Mouse (Mus musculus): Measurements from ENCODE around the gene Tsga13. TPM values are rescaled to one million over a fixed set of nuclear protein-coding genes. Genes with fewer than 3 reads are reported as not detected.

Tsga13 gene
- polyA plus RNA-seq, 1 experiment from 2014 or later: not detected

GRCm38 (mm10) chr6:30855956-30856355, 59.4 kb downstream of the Tsga13 start:
- Histone ChIP-seq H3K9ac (no peak overlapping the region), H3K27ac (replicated peaks) (no peak overlapping the region), H3K4me1 (replicated peaks) (no peaks in the 10 kb centered on the region), H3K4me3 (replicated peaks) (no peak overlapping the region), H3K36me3 (replicated peaks) (peaks cover 27% of the 10 kb centered on the region), H3K27me3 (no peaks in the 10 kb centered on the region), H3K4me2 (no peak overlapping the region), H3K9me3 (replicated peaks) (no peaks in the 10 kb centered on the region)
- 77% methylated on average over 7 of the region's 7 CpGs for WGBS (ENCODE audit: insufficient replicate concordance)
- no peak for ATAC-seq (ENCODE audit: insufficient read depth)

DNA sequence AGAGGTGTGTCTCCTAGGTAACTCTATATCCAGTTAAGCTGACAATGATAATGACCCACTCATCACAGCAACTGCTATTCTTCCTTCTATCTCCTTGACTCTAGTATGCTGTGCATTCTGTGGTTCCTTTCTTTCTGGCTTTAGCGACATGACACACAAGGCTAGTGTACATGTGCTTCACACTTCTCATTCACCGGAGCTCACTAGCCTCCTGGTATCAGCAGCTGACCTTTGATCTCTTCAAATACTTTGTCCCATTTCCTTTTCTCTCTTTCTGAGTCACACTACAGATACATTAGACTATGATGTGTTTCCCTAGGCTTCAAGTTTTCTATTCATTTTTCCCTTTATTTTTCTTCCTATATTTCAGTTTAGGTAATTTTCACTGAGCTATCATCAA, 60.2 kb downstream of the Tsga13 start:
- H3K27me3 ChIP-seq: no peaks in the 10 kb centered on the region
- no peaks in the 10 kb centered on the region for H3K4me1 ChIP-seq (replicated peaks)
- no peak overlapping the region for H3K27ac ChIP-seq (replicated peaks)
- H3K9me3 ChIP-seq (replicated peaks): no peaks in the 10 kb centered on the region
- H3K9ac ChIP-seq: no peak overlapping the region
- 67% methylated on average over 2 of the region's 2 CpGs for WGBS (ENCODE audit: insufficient replicate concordance)
- H3K4me3 ChIP-seq (replicated peaks): no peak overlapping the region
- no peak for ATAC-seq (ENCODE audit: insufficient read depth)
- no peak overlapping the region for H3K4me2 ChIP-seq
- H3K36me3 ChIP-seq (replicated peaks): peaks cover 27% of the 10 kb centered on the region

DNA sequence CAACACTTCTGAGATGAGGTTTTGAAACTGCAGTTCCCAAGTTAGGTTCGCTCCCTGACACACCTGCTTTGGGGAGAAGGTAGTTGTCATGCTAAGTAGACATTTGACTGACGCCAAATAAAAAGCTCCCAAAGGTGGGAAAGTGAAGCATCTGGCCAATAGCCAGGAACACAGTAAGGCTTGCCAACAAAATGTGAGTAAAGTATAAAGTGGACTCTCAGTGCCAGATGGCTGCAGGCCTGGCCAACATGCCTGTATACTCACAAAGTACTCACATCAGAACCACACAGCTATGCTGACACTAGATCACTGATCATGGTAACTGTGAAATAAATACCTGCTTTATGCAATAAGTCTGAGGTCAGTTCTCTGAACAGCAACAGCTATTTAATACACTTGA, 65.6 kb downstream of the Tsga13 start:
- Histone ChIP-seq H3K27ac (replicated peaks) (no peak overlapping the region), H3K36me3 (replicated peaks) (peaks cover 8% of the 10 kb centered on the region; the same call in 1 of the 2 replicates), H3K4me1 (replicated peaks) (no peaks in the 10 kb centered on the region), H3K4me3 (replicated peaks) (no peak overlapping the region), H3K4me2 (no peak overlapping the region), H3K27me3 (no peaks in the 10 kb centered on the region), H3K9ac (no peak overlapping the region), H3K9me3 (replicated peaks) (no peaks in the 10 kb centered on the region)
- no peak for ATAC-seq (ENCODE audit: insufficient read depth)
- 73% methylated on average over 2 of the region's 2 CpGs for WGBS (ENCODE audit: insufficient replicate concordance)

Other genes starting within 250 kb of the Tsga13 start
- 2.8 and 3.8 TPM in 2 replicates for gene Cep41, start 221.8 kb downstream of the Tsga13 start, polyA plus RNA-seq (2015; fragmentation: Nextera tagmentation; extraction: Ambion mirVana)
- 186 and 187 TPM in 2 replicates for gene Mest, start 192.0 kb downstream of the Tsga13 start, polyA plus RNA-seq (2015; fragmentation: Nextera tagmentation; extraction: Ambion mirVana)
- 6.5 and 6.7 TPM in 2 replicates for gene Copg2, start 18.8 kb downstream of the Tsga13 start, polyA plus RNA-seq (2015; fragmentation: Nextera tagmentation; extraction: Ambion mirVana)
- gene Klf14, start 43.5 kb upstream of the Tsga13 start, polyA plus RNA-seq (2015; fragmentation: Nextera tagmentation; extraction: Ambion mirVana): 0.40 and 0.54 TPM in 2 replicates

Data from liver, embryonic 15.5 days (tissue).